Mouse (Mus musculus): ENCODE measurements around the gene Il33. TPM values are rescaled to one million over a fixed set of nuclear protein-coding genes. Genes with fewer than 3 reads are reported as not detected.

Il33 gene
- total RNA-seq, 2 experiments from 2014 or later: not detected

GRCm38 (mm10) chr19:29978847-29979246, 53.9 kb downstream of the Il33 start:
- no peak for ATAC-seq (replicated peaks; ENCODE audit: low FRiP score, poor library complexity, severe bottlenecking)

- ATAC-seq (replicated peaks; ENCODE audit: low FRiP score, poor library complexity, severe bottlenecking): no peak
Measured at GRCm38 (mm10) chr19:29979452-29980089, 54.7 kb downstream of the Il33 start.

DNA sequence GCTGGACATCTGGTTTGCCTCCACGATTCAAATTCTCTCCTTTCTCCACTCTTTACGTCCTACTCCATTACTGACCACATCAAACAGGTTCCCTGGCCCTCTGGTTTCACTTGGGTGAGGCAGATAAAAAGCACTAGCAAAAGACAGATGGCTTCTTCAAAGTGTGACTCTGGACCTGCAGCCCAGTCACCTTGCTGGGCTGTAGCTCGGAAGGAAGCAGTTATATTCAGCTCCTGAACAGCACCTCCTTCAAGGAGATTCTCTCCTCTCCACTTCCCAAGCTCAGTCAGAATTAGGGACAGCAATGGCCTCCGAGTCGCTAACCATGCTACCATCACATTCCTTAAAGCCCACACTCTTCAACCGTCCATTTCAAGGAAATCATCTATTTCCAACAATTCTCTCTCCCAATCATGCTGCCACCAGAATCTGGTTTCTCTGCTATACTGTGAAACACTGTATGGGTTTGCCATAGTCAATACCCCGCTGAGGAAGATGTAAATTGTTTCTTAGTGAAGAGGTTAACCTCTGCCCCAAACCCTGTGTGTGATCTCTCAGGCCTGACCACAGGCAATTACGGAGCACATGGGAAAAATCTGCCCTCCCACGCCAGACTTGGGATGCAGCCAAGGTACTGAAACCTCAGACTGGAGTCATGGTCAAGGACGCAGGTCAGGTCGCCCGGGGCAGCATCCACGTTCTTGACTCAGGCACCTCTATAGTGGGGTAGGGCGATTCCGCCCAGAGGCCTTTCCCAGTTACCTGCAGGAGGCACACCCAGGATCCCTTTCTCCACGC, 59.5 kb downstream of the Il33 start:
- no peak for ATAC-seq (replicated peaks; ENCODE audit: low FRiP score, poor library complexity, severe bottlenecking)

DNA sequence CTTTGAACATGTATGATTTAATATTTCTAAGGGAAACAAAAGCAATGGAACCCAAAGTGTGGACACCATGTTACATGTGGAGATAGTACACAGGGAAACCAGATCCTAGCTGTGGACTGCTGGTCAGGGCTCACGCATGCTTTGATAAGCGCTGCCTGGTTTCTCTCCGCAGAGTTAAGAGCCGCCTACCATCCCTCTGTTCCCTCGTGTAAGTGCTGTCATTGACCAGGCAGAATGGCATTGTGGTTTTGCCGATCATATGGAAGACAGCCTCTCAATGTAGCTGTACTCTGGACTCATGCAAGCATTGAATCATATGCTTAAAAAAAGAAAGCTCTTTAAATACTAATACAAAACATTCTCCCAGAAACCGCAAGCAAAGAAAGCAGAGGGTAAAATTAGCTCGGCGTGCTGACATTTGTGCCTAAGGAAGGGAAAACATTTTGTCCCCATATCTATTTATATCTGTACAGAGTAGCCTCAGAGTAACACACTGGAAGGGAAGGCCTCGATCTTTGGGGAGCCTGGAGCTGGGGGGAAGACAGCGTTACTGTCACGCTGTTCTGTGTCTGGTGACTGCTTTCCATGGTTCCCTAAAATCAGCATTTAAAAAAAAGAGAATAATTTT, 61.7 kb downstream of the Il33 start:
- ATAC-seq (replicated peaks; ENCODE audit: low FRiP score, poor library complexity, severe bottlenecking): no peak

DNA sequence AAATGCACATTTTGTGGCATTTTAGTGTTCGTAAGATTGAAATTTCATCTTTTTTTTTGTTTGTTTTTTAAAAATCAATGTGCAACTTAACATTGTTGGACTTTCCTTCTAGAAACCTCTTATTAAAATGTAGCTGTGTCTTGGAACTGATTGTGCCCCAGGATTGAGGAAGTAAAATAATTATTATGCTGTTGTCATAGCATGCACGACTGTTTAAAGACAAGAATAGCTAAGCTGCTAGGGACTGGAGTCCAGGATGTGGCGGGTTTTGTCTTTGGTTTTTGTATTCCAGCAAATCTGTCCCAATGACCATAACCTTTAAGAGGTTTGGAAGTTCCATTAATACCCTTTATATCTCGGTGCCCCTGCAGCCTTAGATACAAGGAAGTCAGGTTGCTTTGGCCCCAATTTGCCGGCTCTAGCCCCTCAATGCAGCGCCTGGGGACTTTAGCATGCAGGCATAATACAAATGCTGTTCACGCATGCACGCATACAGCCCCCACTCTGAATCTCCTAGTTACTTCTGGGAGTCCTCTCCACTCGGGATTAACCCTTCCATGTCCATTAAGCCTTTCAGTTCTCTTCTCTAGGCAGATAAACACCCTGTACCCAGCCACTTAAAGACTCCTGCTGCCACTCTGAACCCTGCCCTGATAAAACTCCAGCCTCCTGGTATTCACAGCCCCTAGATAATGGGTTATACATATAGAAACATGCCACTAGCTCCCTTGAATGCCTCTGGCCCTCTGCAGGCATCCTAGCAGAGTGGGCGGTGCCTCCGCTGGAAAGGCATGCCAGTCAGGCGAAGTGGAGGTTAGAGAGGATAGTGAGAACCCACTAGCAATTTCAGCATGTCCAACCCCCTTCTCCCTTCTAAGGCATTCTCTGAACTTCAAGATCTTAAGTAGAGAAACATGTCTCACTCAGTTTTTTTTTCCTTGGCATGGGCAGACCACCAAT, 75.8 kb downstream of the Il33 start:
- no peak for ATAC-seq (replicated peaks; ENCODE audit: low FRiP score, poor library complexity, severe bottlenecking)

DNA sequence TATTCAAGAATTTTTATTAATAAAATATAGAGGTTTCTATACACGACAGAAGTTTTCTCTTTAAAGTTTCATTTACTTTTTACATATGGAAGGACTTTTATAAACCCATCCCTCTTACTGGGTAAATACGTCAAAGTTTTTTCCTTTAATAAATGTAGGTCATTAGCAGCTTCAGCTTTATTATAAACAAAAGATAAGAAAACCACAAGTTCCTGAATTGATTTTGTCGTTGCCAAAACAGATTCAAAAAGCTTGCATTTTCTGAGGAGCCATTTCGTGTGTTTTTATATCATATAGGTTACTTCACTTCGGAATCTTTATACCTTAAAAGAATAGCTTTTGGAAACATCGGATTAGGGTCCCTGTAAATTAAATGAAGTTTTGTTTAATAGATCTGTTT, 76.6 kb downstream of the Il33 start:
- no peak for ATAC-seq (replicated peaks; ENCODE audit: low FRiP score, poor library complexity, severe bottlenecking)

DNA sequence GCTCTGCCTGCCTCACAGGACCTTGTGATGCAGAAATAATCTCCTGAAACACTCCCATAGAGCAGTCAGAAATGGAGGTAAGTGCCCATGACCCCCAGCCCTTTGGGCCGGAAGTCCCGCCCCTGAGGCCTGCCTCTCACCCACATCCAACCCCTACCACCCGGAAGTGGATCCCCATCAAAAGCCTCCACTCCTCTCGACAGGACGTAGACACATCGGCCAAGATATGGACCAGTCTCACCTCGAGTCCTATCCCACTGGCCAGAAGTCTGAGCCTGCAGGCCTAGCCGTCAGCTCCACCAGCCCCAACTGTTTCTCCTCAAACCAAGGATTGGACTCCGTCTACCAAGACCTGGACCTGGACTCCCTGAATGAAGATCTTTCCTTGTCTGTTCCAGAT, 78.7 kb downstream of the Il33 start, which contains the start of gene Trpd52l3:
Gene Trpd52l3 (plus strand): TSS at position 170 of the 400 bp plus-strand sequence.
- no peak for ATAC-seq (replicated peaks; ENCODE audit: low FRiP score, poor library complexity, severe bottlenecking)

GRCm38 (mm10) chr19:30006371-30006770, 81.5 kb downstream of the Il33 start:
- ATAC-seq (replicated peaks; ENCODE audit: low FRiP score, poor library complexity, severe bottlenecking): no peak

Other genes starting within 250 kb of the Il33 start
- gene Mlana, start 227.3 kb upstream of the Il33 start, total RNA-seq (2015; ENCODE audit: low replicate concordance): not detected in 2 replicates
- not detected in 2 replicates for gene Mlana, start 227.3 kb upstream of the Il33 start, total RNA-seq (2017; ENCODE audit: low replicate concordance)
- gene 9930021J03Rik, start 119.1 kb upstream of the Il33 start, total RNA-seq (2015; ENCODE audit: low replicate concordance): 8.4 and 12.3 TPM in 2 replicates
- 13.5 and 23.8 TPM in 2 replicates for gene 9930021J03Rik, start 119.1 kb upstream of the Il33 start, total RNA-seq (2017; ENCODE audit: low replicate concordance)
- 5.9 and 11.5 TPM in 2 replicates for gene Ranbp6, start 112.1 kb upstream of the Il33 start, total RNA-seq (2015; ENCODE audit: low replicate concordance)
- 12.5 and 17.1 TPM in 2 replicates for gene Ranbp6, start 112.1 kb upstream of the Il33 start, total RNA-seq (2017; ENCODE audit: low replicate concordance)
- gene Trpd52l3, start 78.7 kb downstream of the Il33 start, total RNA-seq (2015; ENCODE audit: low replicate concordance): not detected in 2 replicates
- gene Trpd52l3, start 78.7 kb downstream of the Il33 start, total RNA-seq (2017; ENCODE audit: low replicate concordance): not detected in 2 replicates
- 151 and 220 TPM in 2 replicates for gene Uhrf2, start 105.4 kb downstream of the Il33 start, total RNA-seq (2015; ENCODE audit: low replicate concordance)
- gene Uhrf2, start 105.4 kb downstream of the Il33 start, total RNA-seq (2017; ENCODE audit: low replicate concordance): 132 and 155 TPM in 2 replicates